Mouse (Mus musculus) megakaryocyte-erythroid progenitor cell, adult 5-6 weeks (primary cell): ENCODE measurements around the gene Nkap. TPM values are rescaled to one million over a fixed set of nuclear protein-coding genes. Genes with fewer than 3 reads are reported as not detected.
A peak's percentile ranks its signal among the peaks of the same experiment; 100 is the strongest.
"Not testable (repeated sequence)": the region's sequence is repeated elsewhere in the genome, so short reads cannot be mapped to it uniquely, and the experiment has no call there.

Source experiments
- ATAC-seq: replicated peaks from 2 replicates; pipeline ENCODE4 v1.8.0; 2016; ENCODE audit warnings: mild to moderate bottlenecking, inconsistent platforms; ENCODE audit not compliant: severe bottlenecking, poor library complexity, low FRiP score, low TSS enrichment
- total RNA-seq, 2 experiments: library from RNA; stranded (forward) in 1 of 2; stranded (reverse) in 1 of 2; fragments of 200-1000, 215-1000 nt in 1 of 2; fragments of >200 nt in 1 of 2; fragmentation: Nextera tagmentation in 1 of 2; gene quantifications; 2 replicates each; pipeline ENCODE4 v1.2.3; 2014 to 2017

The Nkap gene
- total RNA-seq, 2 experiments from 2014 or later, result 22.4 to 45.9 TPM

DNA sequence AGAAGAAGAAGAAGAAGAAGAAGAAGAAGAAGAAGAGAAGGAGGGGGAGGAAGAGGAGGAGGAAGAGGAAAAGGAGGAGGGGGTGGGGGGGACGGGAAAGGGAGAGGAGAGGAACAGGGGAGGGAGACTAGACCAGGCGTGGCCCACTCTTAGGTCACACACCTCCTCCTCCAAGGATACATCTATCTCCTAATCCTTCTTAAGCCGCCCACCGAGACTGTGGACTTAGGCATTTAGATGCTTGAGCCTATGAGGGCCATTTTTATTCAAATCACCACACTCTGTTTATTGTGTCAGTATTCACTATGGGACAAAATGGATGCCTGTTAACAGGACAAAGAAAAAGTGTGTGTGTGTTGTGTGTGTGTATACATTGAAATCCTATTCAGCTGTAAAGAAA lies 17.9 kb downstream of the Nkap start:
- not testable (repeated sequence) for ATAC-seq

DNA sequence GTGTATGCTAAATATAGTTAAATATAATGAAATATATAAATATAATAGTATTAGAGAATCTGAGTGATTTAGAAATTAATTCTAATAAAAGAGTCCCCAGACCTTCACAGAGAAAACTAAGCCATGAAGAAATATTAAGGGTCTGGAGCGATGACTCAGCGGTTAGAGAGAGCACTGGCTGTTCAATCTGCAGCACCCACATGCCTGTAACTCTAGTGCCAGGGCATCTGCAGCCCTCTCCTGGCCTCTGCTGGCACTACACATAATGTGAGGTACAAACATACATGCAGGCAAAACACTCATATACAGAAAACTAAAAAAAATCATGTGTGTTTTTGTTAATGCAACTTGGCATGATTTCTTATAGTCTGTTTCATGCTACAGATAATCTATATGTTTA lies 18.4 kb downstream of the Nkap start:
- ATAC-seq, result peak; percentile 99

DNA sequence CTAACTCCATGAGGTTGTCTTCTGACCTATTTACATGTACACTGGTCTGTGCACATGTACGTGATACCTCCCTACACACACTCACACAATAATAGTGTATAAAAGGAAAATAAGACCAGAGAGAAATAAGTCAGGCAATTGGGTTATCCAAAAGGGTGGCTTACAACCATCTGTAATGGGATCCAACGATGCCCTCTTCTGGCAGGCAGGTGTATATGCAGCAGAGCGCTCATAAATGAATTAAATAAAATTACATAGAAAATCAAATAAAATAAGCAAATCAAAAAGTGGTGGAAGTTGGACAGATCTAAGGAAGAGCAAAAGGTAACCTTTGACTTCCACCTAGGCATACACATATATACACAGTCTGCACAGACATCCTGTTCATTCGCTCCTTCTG lies 31.2 kb downstream of the Nkap start:
- ATAC-seq, result no peak

DNA sequence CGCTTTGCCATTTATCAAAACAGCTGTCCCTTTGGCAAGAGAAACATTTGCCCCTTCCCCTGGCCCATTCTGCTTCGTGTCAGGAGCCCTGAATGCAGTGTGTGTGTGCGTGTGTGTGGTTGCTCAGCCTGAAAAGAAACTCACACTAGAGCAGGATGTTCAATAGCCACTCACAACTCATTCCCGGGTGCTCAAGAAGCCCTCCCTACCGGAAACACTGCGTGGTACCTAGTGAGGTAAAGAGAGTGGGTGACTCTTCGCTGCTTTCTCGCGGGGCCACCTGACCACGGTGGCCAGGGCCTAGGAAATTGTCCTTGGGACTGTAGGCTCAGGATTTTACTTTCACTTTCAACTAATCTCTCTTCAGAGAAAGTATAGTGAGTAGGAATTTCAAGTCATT lies 34.6 kb downstream of the Nkap start:
- ATAC-seq, result no peak

DNA sequence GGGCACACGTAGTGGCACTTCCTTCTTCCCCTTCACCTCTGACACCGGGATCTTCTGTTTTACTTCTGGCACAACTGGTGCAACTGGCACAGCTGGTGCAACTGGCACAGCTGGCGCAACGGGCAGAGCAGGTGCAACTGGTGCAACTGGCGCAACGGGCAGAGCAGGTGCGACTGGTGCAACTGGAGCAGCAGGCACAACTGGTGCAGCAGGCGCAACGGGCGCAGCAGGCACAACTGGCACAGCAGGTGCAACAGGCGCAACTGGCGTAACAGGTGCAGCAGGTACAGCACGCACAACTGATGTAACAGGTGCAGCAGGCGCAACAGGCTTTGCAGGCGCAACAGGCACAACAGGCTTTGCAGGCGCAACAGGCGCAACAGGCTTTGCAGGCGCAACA lies 36.5 kb downstream of the Nkap start:
- ATAC-seq, result no peak

DNA sequence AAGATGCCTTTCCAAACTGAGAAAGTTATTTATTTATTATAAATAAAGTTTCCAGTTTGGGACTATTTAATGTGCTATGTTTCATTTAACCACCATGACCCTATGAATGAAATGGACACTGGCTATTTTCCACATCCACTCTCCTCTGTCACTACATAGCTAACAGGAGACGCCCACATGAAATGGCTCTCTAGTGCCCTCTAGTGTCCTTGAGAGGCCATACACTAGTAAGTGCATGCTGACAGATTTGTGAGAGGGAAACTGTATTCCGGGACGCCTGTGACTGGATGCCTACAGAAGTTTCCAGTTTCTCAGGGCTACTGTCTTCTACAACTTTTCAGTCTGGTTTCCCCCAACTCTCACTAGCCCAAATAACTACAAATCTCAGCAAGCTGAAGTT lies 40.5 kb downstream of the Nkap start:
- ATAC-seq, result peak; percentile 87

DNA sequence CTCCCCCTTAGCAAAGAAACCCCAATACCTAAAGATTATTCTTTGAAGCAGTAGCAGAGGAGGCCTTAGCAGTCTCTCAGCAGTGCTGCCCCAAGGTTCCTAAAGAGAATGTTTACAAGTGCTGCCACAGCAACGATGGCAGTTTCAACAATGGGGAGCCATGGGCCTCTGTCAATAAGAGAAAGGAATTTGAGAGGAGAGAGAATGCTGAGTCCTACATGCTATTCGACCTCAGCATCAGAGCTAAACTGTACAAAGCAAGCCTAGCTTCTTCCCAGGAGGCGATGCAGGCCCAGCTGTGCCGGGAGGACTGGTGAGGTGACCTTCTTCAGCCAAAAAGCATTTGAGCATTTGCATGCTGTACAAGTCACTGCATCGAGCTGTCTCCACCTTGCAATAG lies 42.1 kb downstream of the Nkap start, which contains the start of gene Akap14:
Akap14 (minus strand) TSS at position 101 of the 400 bp plus-strand sequence.
- ATAC-seq, result no peak

DNA sequence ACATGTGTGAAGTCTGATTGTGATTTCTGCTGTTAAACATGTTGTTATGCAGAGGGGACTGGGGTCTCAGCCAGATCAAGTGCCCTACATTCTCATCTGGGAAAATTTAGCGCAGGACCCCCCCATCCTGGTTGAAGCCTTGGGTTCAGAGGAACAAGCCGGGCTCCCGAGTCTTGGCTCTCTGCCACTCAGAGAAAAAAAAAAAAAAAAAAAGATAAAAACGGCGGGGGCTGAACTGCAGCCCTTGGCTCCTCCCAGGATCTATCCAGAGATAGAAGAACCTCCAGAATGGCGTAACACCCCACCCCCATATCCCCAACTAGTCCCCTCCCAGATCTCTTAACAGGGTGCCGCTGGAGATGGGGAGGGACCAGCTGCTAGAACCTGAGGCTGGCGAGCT lies 57.8 kb downstream of the Nkap start:
- ATAC-seq, result not testable (repeated sequence)

DNA sequence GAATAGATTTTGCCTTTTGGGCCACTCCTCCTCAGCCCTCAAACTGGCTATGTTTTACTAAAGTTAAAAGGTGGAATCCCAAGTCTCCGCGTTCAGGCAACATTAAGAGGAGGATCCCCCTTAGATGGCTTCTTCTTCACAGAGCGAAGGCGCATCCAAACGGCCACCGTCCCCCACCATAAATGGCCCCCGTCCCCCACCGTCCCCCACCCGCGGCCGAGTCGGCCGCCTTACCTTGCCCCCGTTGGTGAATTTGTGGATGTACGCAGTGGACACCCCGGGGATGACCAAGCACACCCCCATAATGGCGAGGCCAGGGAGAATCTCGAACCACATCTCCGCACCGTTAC lies 64.1 kb downstream of the Nkap start:
- no peak for ATAC-seq

DNA sequence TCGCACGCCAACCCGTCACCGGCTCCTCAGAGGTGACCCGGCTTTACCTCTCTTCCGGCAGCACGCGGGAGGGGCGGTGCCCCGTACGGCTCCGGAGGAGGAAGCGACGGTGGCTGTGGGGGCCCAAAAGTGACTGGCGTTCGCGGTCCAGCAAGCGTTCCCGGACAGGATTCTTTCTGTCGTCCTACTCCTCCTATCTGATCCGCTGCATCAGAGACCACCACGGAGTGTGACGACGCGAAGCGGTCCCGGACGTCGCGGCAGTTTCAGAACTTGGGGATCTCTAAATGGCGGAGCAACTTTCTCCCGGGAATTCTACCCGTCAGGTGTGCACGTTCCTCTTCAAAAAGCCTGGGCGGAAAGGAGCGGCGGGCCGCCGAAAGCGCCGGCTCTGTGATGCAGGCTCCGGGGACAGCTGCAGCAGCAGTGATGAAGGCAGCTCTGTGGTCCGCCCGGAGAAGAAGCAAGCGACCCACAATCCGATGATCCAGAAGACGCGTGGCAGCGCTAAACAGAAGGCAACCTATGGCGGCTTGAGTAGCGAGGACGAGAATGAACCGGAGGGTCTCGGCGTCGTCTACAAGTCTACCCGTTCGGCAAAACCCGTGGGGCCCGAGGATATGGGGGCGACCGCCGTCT lies 64.6 kb downstream of the Nkap start, which contains the start of the genes Ndufa1 and Rnf113a1:
Ndufa1 (minus strand) TSS at position 59 of the 639 bp plus-strand sequence.
Rnf113a1 (plus strand) TSS at position 141 of the 639 bp plus-strand sequence.
- peak; percentile 92 for ATAC-seq

DNA sequence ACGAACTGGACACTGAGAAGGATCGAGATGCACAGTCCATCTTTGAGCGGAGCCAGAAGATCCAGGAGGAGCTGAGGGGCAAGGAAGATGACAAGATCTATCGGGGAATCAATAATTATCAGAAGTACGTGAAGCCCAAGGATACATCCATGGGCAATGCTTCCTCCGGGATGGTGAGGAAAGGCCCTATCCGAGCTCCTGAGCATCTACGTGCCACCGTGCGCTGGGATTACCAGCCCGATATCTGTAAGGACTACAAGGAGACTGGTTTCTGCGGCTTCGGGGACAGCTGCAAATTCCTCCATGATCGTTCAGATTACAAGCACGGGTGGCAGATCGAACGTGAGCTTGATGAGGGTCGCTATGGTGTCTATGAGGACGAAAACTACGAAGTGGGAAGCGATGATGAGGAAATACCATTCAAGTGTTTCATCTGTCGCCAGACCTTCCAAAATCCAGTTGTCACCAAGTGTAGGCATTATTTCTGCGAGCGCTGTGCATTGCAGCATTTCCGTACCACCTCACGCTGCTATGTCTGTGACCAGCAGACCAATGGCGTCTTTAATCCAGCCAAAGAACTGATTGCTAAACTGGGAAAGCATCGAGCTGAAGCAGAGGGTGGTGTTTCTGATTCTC lies 65.3 kb downstream of the Nkap start:
- no peak; the same call in 1 of the 2 replicates for ATAC-seq

DNA sequence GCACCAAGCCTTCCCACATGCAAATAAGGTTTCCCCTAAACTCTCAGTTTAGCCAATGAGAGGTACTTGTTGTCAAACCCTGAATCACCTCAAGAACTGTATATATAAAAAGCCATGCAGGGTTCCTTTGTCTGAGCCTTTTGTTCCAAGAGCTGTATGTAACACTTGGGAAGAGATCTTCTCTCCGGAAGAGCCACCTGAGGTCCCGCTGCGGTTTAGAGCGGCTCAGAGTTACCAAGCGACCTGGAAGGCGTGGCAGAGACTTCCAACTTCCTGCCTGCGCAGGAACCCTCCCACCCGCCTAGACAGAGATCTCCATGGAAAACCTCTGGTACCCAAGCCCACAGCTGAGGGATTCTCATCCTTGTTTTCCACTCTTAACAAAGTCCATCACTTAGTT lies 72.1 kb downstream of the Nkap start:
- ATAC-seq, result no peak

Other genes with a start within 250 kb of the Nkap start
- 21.2 and 28.6 TPM in 2 replicates for gene Nkrf, start 223.9 kb upstream of the Nkap start, total RNA-seq (2014; fragmentation: Nextera tagmentation)
- 16.0 and 16.4 TPM in 2 replicates for gene Nkrf, start 223.9 kb upstream of the Nkap start, total RNA-seq (2017)
- 15.5 TPM in 2 replicates for gene Sept6, start 135.0 kb upstream of the Nkap start, total RNA-seq (2014; fragmentation: Nextera tagmentation)
- gene Sept6, start 135.0 kb upstream of the Nkap start, total RNA-seq (2017), result 19.9 and 27.3 TPM in 2 replicates
- gene Sowahd, start 78.0 kb upstream of the Nkap start, total RNA-seq (2014; fragmentation: Nextera tagmentation), result not detected in 2 replicates
- not detected in 2 replicates for gene Sowahd, start 78.0 kb upstream of the Nkap start, total RNA-seq (2017)
- gene Rpl39, start 41.4 kb upstream of the Nkap start, total RNA-seq (2014; fragmentation: Nextera tagmentation), result 2,164 and 2,516 TPM in 2 replicates
- 4,522 and 6,227 TPM in 2 replicates for gene Rpl39, start 41.4 kb upstream of the Nkap start, total RNA-seq (2017)
- 43.4 and 80.8 TPM in 2 replicates for gene Upf3b, start 16.5 kb upstream of the Nkap start, total RNA-seq (2014; fragmentation: Nextera tagmentation)
- gene Upf3b, start 16.5 kb upstream of the Nkap start, total RNA-seq (2017), result 87.5 and 105 TPM in 2 replicates
- not detected in 2 replicates for gene Akap14, start 42.0 kb downstream of the Nkap start, total RNA-seq (2014; fragmentation: Nextera tagmentation)
- gene Akap14, start 42.0 kb downstream of the Nkap start, total RNA-seq (2017), result not detected in 2 replicates
- gene Ndufa1, start 64.4 kb downstream of the Nkap start, total RNA-seq (2014; fragmentation: Nextera tagmentation), result 231 and 296 TPM in 2 replicates
- 114 and 134 TPM in 2 replicates for gene Ndufa1, start 64.4 kb downstream of the Nkap start, total RNA-seq (2017)
- 5.7 and 7.4 TPM in 2 replicates for gene Rnf113a1, start 64.5 kb downstream of the Nkap start, total RNA-seq (2014; fragmentation: Nextera tagmentation)
- gene Rnf113a1, start 64.5 kb downstream of the Nkap start, total RNA-seq (2017), result 0.80 and 4.4 TPM in 2 replicates
- not detected in 2 replicates for gene Gm9, start 84.2 kb downstream of the Nkap start, total RNA-seq (2014; fragmentation: Nextera tagmentation)
- gene Gm9, start 84.2 kb downstream of the Nkap start, total RNA-seq (2017), result not detected in 2 replicates
- not detected in 2 replicates for gene Rhox1, start 95.5 kb downstream of the Nkap start, total RNA-seq (2014; fragmentation: Nextera tagmentation)
- not detected in 2 replicates for gene Rhox1, start 95.5 kb downstream of the Nkap start, total RNA-seq (2017)
- not detected in 2 replicates for gene Rhox2a, start 118.2 kb downstream of the Nkap start, total RNA-seq (2014; fragmentation: Nextera tagmentation)
- gene Rhox2a, start 118.2 kb downstream of the Nkap start, total RNA-seq (2017), result not detected in 2 replicates
- gene Rhox3a, start 123.1 kb downstream of the Nkap start, total RNA-seq (2014; fragmentation: Nextera tagmentation), result not detected in 2 replicates
- not detected in 2 replicates for gene Rhox3a, start 123.1 kb downstream of the Nkap start, total RNA-seq (2017)
- gene Rhox4a, start 138.5 kb downstream of the Nkap start, total RNA-seq (2014; fragmentation: Nextera tagmentation), result not detected in 2 replicates
- not detected in 2 replicates for gene Rhox4a, start 138.5 kb downstream of the Nkap start, total RNA-seq (2017)